Mouse (Mus musculus): ENCODE measurements around the gene Znrf3.

- TF ChIP-seq CTCF (IDR thresholded peaks at IDR 0.05; ENCODE audit: extremely low read depth, insufficient read depth, insufficient read length, insufficient replicate concordance) (no peak), POLR2A (IDR thresholded peaks at IDR 0.05; ENCODE audit: low read depth, low read length) (no peak)
Measured at GRCm38 (mm10) chr11:5381226-5381625, 63.4 kb downstream of the Znrf3 start.
